Mouse (Mus musculus) myocyte (in vitro differentiated cells): Measurements from ENCODE around the gene Sh2d5. TPM values are rescaled to one million over a fixed set of nuclear protein-coding genes. Genes with fewer than 3 reads are reported as not detected.

Source experiments
- H3K27me3 ChIP-seq: one replicate; pipeline ENCODE4 v1.6.1; 2011; ENCODE audit not compliant: control insufficient read depth, insufficient read depth, insufficient read length
- H3K36me3 ChIP-seq: one replicate; pipeline ENCODE4 v1.6.1; 2011; ENCODE audit not compliant: control insufficient read depth, insufficient read depth
- H3K4me2 ChIP-seq: one replicate; pipeline ENCODE4 v1.6.1; 2011; ENCODE audit warnings: low read depth, control low read depth
- H3K4me3 ChIP-seq: one replicate; pipeline ENCODE4 v1.5.1; 2011; ENCODE audit warnings: mild to moderate bottlenecking, control low read depth, moderate library complexity
- H3K79me2 ChIP-seq: one replicate; pipeline ENCODE4 v1.6.1; 2011; ENCODE audit not compliant: control insufficient read depth, insufficient read depth
- H3ac ChIP-seq: one replicate; pipeline ENCODE4 v1.6.1; 2011; ENCODE audit not compliant: control insufficient read depth, insufficient read length
- CEBPB ChIP-seq: IDR thresholded peaks from 2 replicates; pipeline ENCODE4 v1.6.1; 2011; ENCODE audit warnings: mild to moderate bottlenecking, moderate library complexity; ENCODE audit not compliant: poor library complexity, insufficient read depth, severe bottlenecking
- E2F4 ChIP-seq: IDR thresholded peaks from one replicate; pipeline ENCODE4 v1.6.1; 2011; ENCODE audit warnings: mild to moderate bottlenecking, control low read depth, moderate library complexity; ENCODE audit not compliant: insufficient read depth
- MAX ChIP-seq: IDR thresholded peaks from one replicate; pipeline ENCODE4 v1.6.1; 2011; ENCODE audit warnings: low read depth, mild to moderate bottlenecking, control low read depth
- MYOD1 ChIP-seq, 3 experiments: IDR thresholded peaks; one replicate each; pipeline ENCODE4 v1.6.1; 2011; ENCODE audit warnings: control low read depth in 2 of 3, low read depth in 2 of 3, mild to moderate bottlenecking in 2 of 3, moderate library complexity in 1 of 3; ENCODE audit not compliant: insufficient read length in 2 of 3, control insufficient read depth in 1 of 3
- MYOG ChIP-seq, 3 experiments: IDR thresholded peaks; one replicate each; pipeline ENCODE4 v1.6.1; 2011; ENCODE audit warnings: control low read depth in 2 of 3, low read depth in 2 of 3, mild to moderate bottlenecking in 2 of 3; ENCODE audit not compliant: insufficient read length in 2 of 3, control insufficient read depth in 1 of 3, insufficient read depth in 1 of 3
- POLR2A ChIP-seq: IDR thresholded peaks from one replicate; pipeline ENCODE4 v1.6.1; 2011; ENCODE audit warnings: low read depth, mild to moderate bottlenecking, control low read depth, moderate library complexity; ENCODE audit not compliant: insufficient read length
- POLR2AphosphoS2 ChIP-seq: IDR thresholded peaks from one replicate; pipeline ENCODE4 v1.6.1; 2011; ENCODE audit warnings: low read depth, control low read depth; ENCODE audit not compliant: insufficient read length
- REST ChIP-seq: IDR thresholded peaks from one replicate; pipeline ENCODE4 v1.6.1; 2011; ENCODE audit warnings: mild to moderate bottlenecking, control low read depth, moderate library complexity; ENCODE audit not compliant: insufficient read depth, insufficient read length
- SRF ChIP-seq: IDR thresholded peaks from one replicate; pipeline ENCODE4 v1.6.1; 2011; ENCODE audit warnings: low read depth; ENCODE audit not compliant: control insufficient read depth, insufficient read length
- TCF12 ChIP-seq: IDR thresholded peaks from one replicate; pipeline ENCODE4 v1.6.1; 2011; ENCODE audit warnings: mild to moderate bottlenecking, control low read depth; ENCODE audit not compliant: poor library complexity, insufficient read depth, severe bottlenecking
- TCF3 ChIP-seq: IDR thresholded peaks from one replicate; pipeline ENCODE4 v1.6.1; 2011; ENCODE audit warnings: low read depth, control low read depth; ENCODE audit not compliant: insufficient read length
- USF1 ChIP-seq: IDR thresholded peaks from one replicate; pipeline ENCODE4 v1.6.1; 2011; ENCODE audit warnings: low read depth, mild to moderate bottlenecking, control low read depth, moderate library complexity
- polyA plus RNA-seq: library from polyadenylated mRNA; unstranded; fragments of >200 nt; fragmentation: generic; extraction: Trizol; gene quantifications from one replicate; pipeline ENCODE4 v1.2.1, GENCODE M21; 2012; ENCODE audit warnings: missing spikeins

The Sh2d5 gene
- polyA plus RNA-seq, 1 experiment: 0.08 TPM

- Histone ChIP-seq H3K4me3 (no peak overlapping the region), H3K27me3 (no peaks in the 10 kb centered on the region), H3K4me2 (no peak overlapping the region), H3K79me2 (peaks cover 45% of the 10 kb centered on the region), H3ac (no peak overlapping the region), H3K36me3 (peaks cover 43% of the 10 kb centered on the region)
- no peak for TF ChIP-seq POLR2A
- TF ChIP-seq E2F4: no peak
- no peak for TF ChIP-seq MAX
- no peak for TF ChIP-seq MYOD1 (IDR thresholded peaks at IDR 0.05; ENCODE audit: control insufficient read depth in 1 of 3, insufficient read length in 2 of 3, low read depth in 2 of 3)
- no peak for TF ChIP-seq TCF3
- TF ChIP-seq CEBPB: no peak
- no peak for TF ChIP-seq TCF12
- no peak for TF ChIP-seq POLR2AphosphoS2
- TF ChIP-seq REST: no peak
- TF ChIP-seq MYOG (IDR thresholded peaks at IDR 0.05; ENCODE audit: control insufficient read depth in 1 of 3, insufficient read depth in 1 of 3, insufficient read length in 2 of 3, low read depth in 2 of 3): no peak
- TF ChIP-seq SRF: no peak
- no peak for TF ChIP-seq USF1
Measured at GRCm38 (mm10) chr4:138223623-138224022, 26.6 kb upstream of the Sh2d5 start.

- TF ChIP-seq E2F4: no peak
- peak; percentile 22 for TF ChIP-seq POLR2AphosphoS2
- TF ChIP-seq MAX: no peak
- TF ChIP-seq REST: no peak
- TF ChIP-seq USF1: no peak
- no peak for TF ChIP-seq TCF12
- no peak for TF ChIP-seq CEBPB
- H3K27me3 ChIP-seq: no peaks in the 10 kb centered on the region
- peaks cover 21% of the 10 kb centered on the region for H3K36me3 ChIP-seq
- H3K79me2 ChIP-seq: no peaks in the 10 kb centered on the region
- H3K4me3 ChIP-seq: no peak overlapping the region
- H3ac ChIP-seq: no peak overlapping the region
- no peak overlapping the region for H3K4me2 ChIP-seq
Measured at GRCm38 (mm10) chr4:138246756-138247665, 3.2 kb upstream of the Sh2d5 start.

GRCm38 (mm10) chr4:138251819-138252218, 1.6 kb downstream of the Sh2d5 start:
- H3K79me2 ChIP-seq: no peaks in the 10 kb centered on the region
- H3K36me3 ChIP-seq: no peaks in the 10 kb centered on the region
- TF ChIP-seq MAX (no peak), SRF (no peak)
- H3K4me2 ChIP-seq: no peak overlapping the region
- no peak overlapping the region for H3ac ChIP-seq
- H3K4me3 ChIP-seq: no peak overlapping the region
- H3K27me3 ChIP-seq: no peaks in the 10 kb centered on the region

- no peak overlapping the region for H3K4me2 ChIP-seq
- no peaks in the 10 kb centered on the region for H3K79me2 ChIP-seq
- no peak for TF ChIP-seq REST
- no peak for TF ChIP-seq E2F4
- TF ChIP-seq TCF3: no peak
- no peak for TF ChIP-seq POLR2A
- TF ChIP-seq TCF12: no peak
- no peak for TF ChIP-seq POLR2AphosphoS2
- no peak overlapping the region for H3K4me3 ChIP-seq
- no peaks in the 10 kb centered on the region for H3K36me3 ChIP-seq
- no peak overlapping the region for H3ac ChIP-seq
- H3K27me3 ChIP-seq: no peaks in the 10 kb centered on the region
Measured at GRCm38 (mm10) chr4:138252231-138252630, 2.0 kb downstream of the Sh2d5 start.

GRCm38 (mm10) chr4:138257116-138257687, 7.0 kb downstream of the Sh2d5 start:
- H3K4me3 ChIP-seq: no peak overlapping the region
- no peaks in the 10 kb centered on the region for H3K36me3 ChIP-seq
- no peak overlapping the region for H3K4me2 ChIP-seq
- H3ac ChIP-seq: no peak overlapping the region
- no peaks in the 10 kb centered on the region for H3K27me3 ChIP-seq
- no peaks in the 10 kb centered on the region for H3K79me2 ChIP-seq
- TF ChIP-seq POLR2AphosphoS2 (no peak), E2F4 (no peak), MAX (no peak), MYOD1 (IDR thresholded peaks at IDR 0.05; ENCODE audit: control insufficient read depth in 1 of 3, insufficient read length in 2 of 3, low read depth in 2 of 3) (no peak), MYOG (IDR thresholded peaks at IDR 0.05; ENCODE audit: control insufficient read depth in 1 of 3, insufficient read depth in 1 of 3, insufficient read length in 2 of 3, low read depth in 2 of 3) (no peak), REST (no peak)
